Mouse (Mus musculus) heart, postnatal 10 days (tissue): ENCODE measurements around the gene Arpp21. TPM values are rescaled to one million over a fixed set of nuclear protein-coding genes. Genes with fewer than 3 reads are reported as not detected.
A peak's percentile ranks its signal among the peaks of the same experiment; 100 is the strongest.
"Not testable (repeated sequence)": the region's sequence is repeated elsewhere in the genome, so short reads cannot be mapped to it uniquely, and the experiment has no call there.

ENCODE experiments used
- DNase-seq, 2 experiments: peaks; one replicate each; pipeline ENCODE4 v3.0.0; 2021
- intact Hi-C: fragments of 180-260 bp; cut with DNase I; formaldehyde crosslinking; loops from one replicate; pipeline ENCODE4 v1.15.1; 2025
- microRNA-seq, 2 experiments: library from miRNA; unstranded; fragments of <30 nt; microRNA quantifications; one replicate each; pipeline ENCODE4 v1.2.0; 2022
- total RNA-seq, 2 experiments: library from RNA; stranded (reverse); gene quantifications; 2 replicates each; pipeline ENCODE4 v1.2.3; 2021

The Arpp21 gene
- total RNA-seq, 2 experiments from 2014 or later = 1.8 to 2.8 TPM

GRCm38 (mm10) chr9:112040566-112040965 lies 195.2 kb downstream of the Arpp21 start:
- intact Hi-C loops = no loop called here
- no peak for DNase-seq

- intact Hi-C loops = no loop called here
- no peak for DNase-seq
These were observed 198.0 kb downstream of the Arpp21 start for GRCm38 (mm10) chr9:112037732-112038131.

- DNase-seq, intact Hi-C loops: not testable (repeated sequence)
These were observed 201.9 kb downstream of the Arpp21 start for GRCm38 (mm10) chr9:112033840-112034239.

- no peak for DNase-seq
- intact Hi-C loops = no loop called here
These were observed 203.6 kb downstream of the Arpp21 start for GRCm38 (mm10) chr9:112032169-112032568.

GRCm38 (mm10) chr9:112023562-112024015 lies 212.1 kb downstream of the Arpp21 start:
- peak; percentile 27 to 28 for DNase-seq
- intact Hi-C loops = no loop called here

- intact Hi-C loops = no loop called here
- no peak for DNase-seq
These were observed 212.6 kb downstream of the Arpp21 start for GRCm38 (mm10) chr9:112023111-112023510.

Small RNA genes within 50 kb of the gene (microRNA-seq; reads per million reads assigned to microRNA genes)
- 19.8 to 35.1 reads per million in 2 experiments for gene Mir128-2
